Mouse (Mus musculus): ENCODE data around the gene Xrcc6.

Gene Xrcc6

GRCm38 (mm10) chr15:82085606-82086005 is 98.0 kb downstream of the Xrcc6 start:
- no peak for DNase-seq (ENCODE audit: low read depth)

- no peak for DNase-seq (ENCODE audit: low read depth)
Observed at GRCm38 (mm10) chr15:82086131-82086530, 98.5 kb downstream of the Xrcc6 start.

GRCm38 (mm10) chr15:82087266-82087665 is 99.6 kb downstream of the Xrcc6 start:
- no peak for DNase-seq (ENCODE audit: low read depth)
